In genomic region chr7:36945024-36945815, GRCm38 (mm10) we compare ENCODE assay signal across 14 mouse cellular contexts.
DNase-seq lines count a peak whose midpoint lies in the region; ATAC-seq and TF ChIP-seq lines count a peak whose summit lies in the region.
"Had no signal": no experiment of that assay in that cellular context is flagged by ENCODE, and none has a peak within 500 bp of the region (broad histone marks: within the 10 kb centered on the region; RNA-seq: fewer than 3 reads in every experiment).

No protein-coding gene starts in this region.

- no peaks in the 10 kb centered on the region for H3K9me3 ChIP-seq in hindbrain, embryonic 10.5 days
- no peaks in the 10 kb centered on the region for H3K9me3 ChIP-seq in hindbrain, embryonic 12.5 days (replicated peaks)
- no peaks in the 10 kb centered on the region for H3K9me3 ChIP-seq in embryonic facial prominence, embryonic 10.5 days
- H3K9me3 ChIP-seq in forebrain, postnatal 0 days (ENCODE audit: low read length), result no peaks in the 10 kb centered on the region
- H3K9me3 ChIP-seq in midbrain, embryonic 13.5 days, result no peaks in the 10 kb centered on the region
- H3K9me3 ChIP-seq: embryonic facial prominence, embryonic 15.5 days; stomach, embryonic 15.5 days had no signal

- H3K27me3 ChIP-seq in hindbrain, embryonic 10.5 days (ENCODE audit: insufficient read depth, poor library complexity, severe bottlenecking), result no peaks in the 10 kb centered on the region
- no peaks in the 10 kb centered on the region for H3K27me3 ChIP-seq in hindbrain, embryonic 12.5 days
- no peaks in the 10 kb centered on the region for H3K27me3 ChIP-seq in embryonic facial prominence, embryonic 10.5 days (replicated peaks; ENCODE audit: low read depth, poor library complexity, severe bottlenecking)
- H3K27me3 ChIP-seq in forebrain, postnatal 0 days (ENCODE audit: insufficient read depth, low read length), result no peaks in the 10 kb centered on the region
- no peaks in the 10 kb centered on the region for H3K27me3 ChIP-seq in midbrain, embryonic 13.5 days
- H3K27me3 ChIP-seq: embryonic facial prominence, embryonic 15.5 days; stomach, embryonic 15.5 days had no signal

- DNase-seq in hindbrain, embryonic 10.5 days (ENCODE audit: low spot score), result no peak
- DNase-seq in embryonic facial prominence, embryonic 10.5 days (ENCODE audit: low spot score), result no peak
- no peak for DNase-seq in forebrain, postnatal 0 days
- DNase-seq in cerebellum, adult 11-12 months, result no peak
- DNase-seq in adipocyte (ENCODE audit: low spot score), result no peak
- DNase-seq in thymus, postnatal 14 days, result no peak
- DNase-seq: cerebellum, adult 9-11 months; heart, postnatal 36 days; kidney, postnatal 25 days; right cerebral cortex, postnatal 4 days had no signal

- 0 out of 2 replicates have a peak, but pooled peaks cover 8% of the 10 kb centered on the region for H3K4me1 ChIP-seq in hindbrain, embryonic 10.5 days (replicated peaks)
- H3K4me1 ChIP-seq in hindbrain, embryonic 12.5 days, result 0 out of 2 replicates have a peak, but pooled peaks cover 6% of the 10 kb centered on the region
- H3K4me1 ChIP-seq in embryonic facial prominence, embryonic 10.5 days, result peaks cover 3% of the 10 kb centered on the region; the same call in 1 of the 2 replicates
- H3K4me1 ChIP-seq in forebrain, postnatal 0 days (ENCODE audit: insufficient read depth), result peaks cover 4% of the 10 kb centered on the region; the same call in 1 of the 2 replicates
- peaks cover 20% of the 10 kb centered on the region for H3K4me1 ChIP-seq in midbrain, embryonic 13.5 days (replicated peaks)
- H3K4me1 ChIP-seq: embryonic facial prominence, embryonic 15.5 days; stomach, embryonic 15.5 days had no signal

- no peak for TF ChIP-seq CTCF in forebrain, postnatal 0 days (IDR thresholded peaks at IDR 0.05; ENCODE audit: low read depth)

- H3K4me3 ChIP-seq in hindbrain, embryonic 10.5 days, result no peak overlapping the region
- H3K4me3 ChIP-seq in hindbrain, embryonic 12.5 days, result no peak overlapping the region
- H3K4me3 ChIP-seq in embryonic facial prominence, embryonic 10.5 days, result no peak overlapping the region
- H3K4me3 ChIP-seq in forebrain, postnatal 0 days (ENCODE audit: low read depth, low read length), result no peak overlapping the region
- no peak overlapping the region for H3K4me3 ChIP-seq in midbrain, embryonic 13.5 days (replicated peaks)
- H3K4me3 ChIP-seq: embryonic facial prominence, embryonic 15.5 days; stomach, embryonic 15.5 days had no signal

- 76% methylated on average over 14 of the region's 14 CpGs for WGBS in hindbrain, embryonic 10.5 days
- WGBS in hindbrain, embryonic 12.5 days, result 66% methylated on average over 14 of the region's 14 CpGs
- WGBS in embryonic facial prominence, embryonic 10.5 days, result 76% methylated on average over 14 of the region's 14 CpGs
- WGBS in forebrain, postnatal 0 days, result 57% methylated on average over 14 of the region's 14 CpGs
- 52% methylated on average over 14 of the region's 14 CpGs for WGBS in midbrain, embryonic 13.5 days

- no peak overlapping the region for H3K9ac ChIP-seq in hindbrain, embryonic 12.5 days
- H3K9ac ChIP-seq in forebrain, postnatal 0 days, result no peak overlapping the region
- no peak overlapping the region for H3K9ac ChIP-seq in midbrain, embryonic 13.5 days (replicated peaks)
- H3K9ac ChIP-seq: embryonic facial prominence, embryonic 15.5 days; stomach, embryonic 15.5 days had no signal

- ATAC-seq in hindbrain, embryonic 12.5 days (ENCODE audit: low FRiP score), result no peak
- peak; percentile 36; the same call in 1 of the 2 replicates for ATAC-seq in forebrain, postnatal 0 days
- ATAC-seq in midbrain, embryonic 13.5 days, result peak; percentile 81

- H3K36me3 ChIP-seq in hindbrain, embryonic 10.5 days, result no peaks in the 10 kb centered on the region
- H3K36me3 ChIP-seq in hindbrain, embryonic 12.5 days, result no peaks in the 10 kb centered on the region
- H3K36me3 ChIP-seq in embryonic facial prominence, embryonic 10.5 days (replicated peaks), result no peaks in the 10 kb centered on the region
- H3K36me3 ChIP-seq in forebrain, postnatal 0 days (ENCODE audit: insufficient read depth), result no peaks in the 10 kb centered on the region
- no peaks in the 10 kb centered on the region for H3K36me3 ChIP-seq in midbrain, embryonic 13.5 days
- H3K36me3 ChIP-seq: embryonic facial prominence, embryonic 15.5 days; stomach, embryonic 15.5 days had no signal

- H3K27ac ChIP-seq in hindbrain, embryonic 10.5 days, result 0 out of 2 replicates have a peak overlapping the region, but pooled peaks have one; percentile 35
- H3K27ac ChIP-seq in hindbrain, embryonic 12.5 days, result no peak overlapping the region
- H3K27ac ChIP-seq in embryonic facial prominence, embryonic 10.5 days (replicated peaks), result peak overlapping the region; percentile 30; the same call in 1 of the 2 replicates
- H3K27ac ChIP-seq in forebrain, postnatal 0 days (ENCODE audit: low read depth, low read length), result peak overlapping the region; percentile 45; the same call in 1 of the 2 replicates
- H3K27ac ChIP-seq in midbrain, embryonic 13.5 days, result 0 out of 2 replicates have a peak overlapping the region, but pooled peaks have one; percentile 5
- H3K27ac ChIP-seq: embryonic facial prominence, embryonic 15.5 days; stomach, embryonic 15.5 days had no signal

- H3K4me2 ChIP-seq in hindbrain, embryonic 12.5 days (replicated peaks), result no peak overlapping the region
- H3K4me2 ChIP-seq in forebrain, postnatal 0 days (ENCODE audit: low read depth), result no peak overlapping the region
- H3K4me2 ChIP-seq in midbrain, embryonic 13.5 days (replicated peaks), result no peak overlapping the region
- H3K4me2 ChIP-seq: embryonic facial prominence, embryonic 15.5 days; stomach, embryonic 15.5 days had no signal
